Mouse (Mus musculus): ENCODE data around the gene Dmc1.

Gene Dmc1

GRCm38 (mm10) chr15:79604990-79605665 is at the start of gene Dmc1:
Gene Dmc1 (minus strand): TSS chr15:79605109.
- DNase-seq (ENCODE audit: low read depth) = no peak

DNA sequence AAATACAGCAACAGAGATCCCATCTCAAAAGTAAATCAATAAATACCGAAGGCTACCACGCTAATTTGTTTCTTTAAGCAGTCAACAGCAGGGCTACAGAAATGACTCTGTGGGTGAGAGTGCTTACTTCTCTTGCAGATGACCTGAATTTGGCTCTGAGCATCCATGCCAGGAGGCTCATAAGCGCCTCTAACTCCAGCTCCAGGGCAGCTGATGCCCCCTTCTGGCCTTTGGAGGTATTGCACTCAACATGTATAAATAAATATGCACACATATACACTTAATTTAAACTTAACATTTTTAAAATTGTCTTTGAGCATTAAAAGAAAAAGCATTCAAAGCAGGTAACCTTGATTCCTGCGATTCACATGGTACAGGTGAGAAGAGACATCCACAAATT is 46.6 kb upstream of the Dmc1 start:
- peak; percentile 75 for DNase-seq (ENCODE audit: low read depth)

DNA sequence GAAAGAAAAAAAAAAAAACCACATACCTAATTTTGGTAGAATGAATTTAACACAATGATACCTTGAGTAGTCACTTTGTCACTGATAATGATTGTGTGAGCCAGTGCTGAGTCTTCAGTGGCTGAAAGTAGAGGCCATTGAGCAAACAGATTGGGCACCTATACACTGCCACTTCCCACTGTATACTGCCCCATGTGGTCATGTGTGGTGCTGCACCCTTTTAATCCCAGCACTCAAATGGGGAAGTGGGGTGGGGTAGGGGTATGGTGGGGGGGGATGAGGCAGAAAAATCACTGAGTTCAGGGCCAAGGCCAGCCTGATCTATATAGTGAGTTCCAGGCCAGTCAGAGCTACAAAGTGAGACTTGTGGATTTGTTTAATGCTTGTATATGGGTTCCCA is 45.7 kb upstream of the Dmc1 start:
- DNase-seq (ENCODE audit: low read depth) = peak; percentile 68

GRCm38 (mm10) chr15:79648130-79648529 is 43.2 kb upstream of the Dmc1 start:
- DNase-seq (ENCODE audit: low read depth) = no peak

DNA sequence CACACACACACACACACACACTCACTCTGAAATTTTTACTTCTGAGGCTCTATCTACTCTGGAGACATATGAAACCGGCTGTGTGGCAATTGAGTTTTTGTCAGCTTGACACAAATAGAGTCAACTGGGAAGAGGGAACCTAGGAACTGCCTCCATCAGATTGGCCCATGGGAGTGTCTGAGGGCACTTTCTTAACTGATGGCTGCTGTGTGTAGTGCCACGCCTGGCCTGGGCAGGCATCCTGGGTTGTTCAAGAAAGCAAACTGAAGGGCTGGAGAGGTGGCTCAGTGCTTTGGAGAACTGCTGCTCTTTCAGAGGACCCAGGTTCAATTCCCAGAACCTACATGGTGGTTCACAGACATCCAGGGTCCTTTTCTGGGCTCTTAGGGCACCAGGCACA is 40.6 kb upstream of the Dmc1 start:
- DNase-seq (ENCODE audit: low read depth) = no peak

- peak; percentile 74 for DNase-seq (ENCODE audit: low read depth)
Measured at GRCm38 (mm10) chr15:79641135-79641817, 36.4 kb upstream of the Dmc1 start.

GRCm38 (mm10) chr15:79630471-79630870 is 25.6 kb upstream of the Dmc1 start:
- DNase-seq (ENCODE audit: low read depth) = no peak

DNA sequence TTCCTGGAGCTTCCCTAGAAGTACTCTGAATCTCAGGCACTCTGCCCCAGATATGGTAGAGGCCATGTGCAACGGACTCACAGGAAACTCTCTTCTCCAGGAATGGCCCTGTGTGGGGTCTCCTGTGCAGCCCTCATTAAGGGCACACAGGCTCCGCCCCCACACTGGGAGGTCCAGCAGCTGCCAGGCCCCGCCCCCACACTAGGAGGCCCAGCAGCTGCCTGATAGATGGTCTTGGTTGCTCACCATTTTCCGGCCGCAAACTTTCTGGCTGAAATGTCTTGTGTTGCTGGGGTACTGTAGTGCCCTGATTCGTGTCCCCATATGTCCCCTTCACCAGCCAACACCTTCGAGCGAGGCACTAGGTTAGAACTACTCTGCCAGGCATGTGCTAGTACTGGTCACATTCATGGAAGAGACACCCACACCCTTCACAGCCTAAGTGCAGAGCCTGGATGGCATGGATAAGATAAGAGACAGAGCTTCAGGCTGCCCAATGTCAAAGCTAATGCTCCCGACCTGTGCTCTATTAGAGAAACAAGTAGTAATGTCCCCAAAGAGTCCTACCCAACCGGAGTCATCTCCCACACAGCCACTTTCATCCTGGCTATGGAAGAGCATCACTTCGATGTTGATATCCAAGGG is 15.0 kb upstream of the Dmc1 start:
- no peak for DNase-seq (ENCODE audit: low read depth)

DNA sequence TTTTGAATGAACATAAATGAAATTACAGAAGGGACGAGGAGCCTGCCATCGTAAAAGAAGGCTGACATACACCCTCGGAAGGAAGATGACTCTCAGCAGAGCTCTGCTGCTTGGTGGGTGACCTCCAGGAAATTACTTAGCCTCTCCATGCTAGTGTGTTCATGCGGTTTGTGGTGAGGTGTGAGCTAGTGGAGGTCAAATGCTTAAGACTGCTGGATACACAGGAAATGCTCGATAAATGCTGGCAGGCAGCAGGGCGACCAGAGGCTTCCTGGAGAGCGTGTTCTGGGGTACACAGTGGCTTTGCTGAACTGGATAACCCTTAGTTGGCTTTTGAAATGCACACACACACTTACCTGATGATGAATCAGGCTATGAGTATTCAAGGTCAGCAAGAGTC is 13.5 kb upstream of the Dmc1 start:
- peak; percentile 99 for DNase-seq (ENCODE audit: low read depth)

GRCm38 (mm10) chr15:79617135-79617534 is 12.2 kb upstream of the Dmc1 start:
- DNase-seq (ENCODE audit: low read depth) = no peak

DNA sequence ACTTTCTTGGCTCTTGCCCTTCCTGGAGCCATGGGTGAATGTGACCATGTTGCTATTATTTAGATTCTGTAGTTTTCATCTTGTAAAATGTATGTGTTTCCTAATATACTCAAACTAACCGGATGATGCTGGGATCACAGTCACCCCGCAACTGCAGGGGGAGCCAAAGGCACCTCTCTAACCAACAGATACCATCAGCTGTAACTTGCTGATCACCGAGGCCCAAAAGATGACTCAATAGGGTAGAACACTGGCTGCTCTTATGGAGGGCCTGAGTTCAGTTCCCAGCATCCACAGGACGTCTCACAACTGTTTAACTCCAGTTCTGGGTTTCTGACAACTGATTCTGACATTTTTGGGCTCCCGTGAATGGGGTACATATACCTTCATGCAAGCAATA is 11.8 kb upstream of the Dmc1 start:
- DNase-seq (ENCODE audit: low read depth) = peak; percentile 75

GRCm38 (mm10) chr15:79615501-79615900 is 10.6 kb upstream of the Dmc1 start:
- DNase-seq (ENCODE audit: low read depth) = no peak

- no peak for DNase-seq (ENCODE audit: low read depth)
Measured at GRCm38 (mm10) chr15:79609226-79609625, 4.3 kb upstream of the Dmc1 start.

- DNase-seq (ENCODE audit: low read depth) = no peak
Measured at GRCm38 (mm10) chr15:79608214-79608613, 3.3 kb upstream of the Dmc1 start.

GRCm38 (mm10) chr15:79607757-79608156 is 2.8 kb upstream of the Dmc1 start:
- DNase-seq (ENCODE audit: low read depth) = peak; percentile 53

DNA sequence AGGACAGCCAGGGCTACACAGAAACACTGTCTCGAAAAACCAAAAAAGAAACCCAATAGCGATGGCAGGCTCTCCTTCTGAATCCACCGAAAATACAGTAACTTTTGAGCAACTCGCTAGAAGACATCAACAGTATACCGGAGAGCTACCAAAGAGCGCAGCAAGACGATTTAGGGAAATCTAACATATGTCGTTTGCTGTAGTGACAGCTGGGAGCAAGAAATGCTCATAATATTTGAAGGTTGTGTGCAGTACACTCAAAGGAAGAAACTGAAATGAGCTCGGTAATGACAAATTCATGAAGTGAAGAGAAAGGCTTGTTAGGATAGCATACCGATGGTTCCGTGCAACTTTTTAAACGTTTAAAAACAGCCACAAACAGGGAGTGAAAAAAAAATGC is 1.3 kb upstream of the Dmc1 start:
- DNase-seq (ENCODE audit: low read depth) = no peak

DNA sequence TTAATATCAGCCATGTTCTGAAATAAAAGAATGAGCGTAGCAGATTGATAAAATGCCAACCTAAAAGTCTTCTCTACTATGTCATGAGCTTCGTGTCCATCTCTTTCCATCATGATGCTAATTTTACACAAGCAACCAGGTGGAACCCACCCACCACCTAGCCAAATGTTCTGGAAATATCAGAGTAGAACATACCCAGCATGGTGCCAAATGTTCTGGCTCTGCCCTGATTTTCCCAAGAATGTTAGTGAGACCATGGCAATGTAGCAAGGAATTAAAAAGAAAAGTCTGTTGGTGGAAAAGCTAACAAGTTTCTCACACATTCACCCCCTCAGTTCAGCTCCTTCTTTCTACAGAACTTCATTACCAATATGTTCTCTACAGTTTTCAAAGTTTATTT is 4.7 kb downstream of the Dmc1 start:
- no peak for DNase-seq (ENCODE audit: low read depth)

GRCm38 (mm10) chr15:79598715-79599114 is 6.2 kb downstream of the Dmc1 start:
- DNase-seq (ENCODE audit: low read depth) = peak; percentile 81

- DNase-seq (ENCODE audit: low read depth) = peak; percentile 44
Measured at GRCm38 (mm10) chr15:79581581-79581980, 23.3 kb downstream of the Dmc1 start.

GRCm38 (mm10) chr15:79577671-79578426 is 27.1 kb downstream of the Dmc1 start:
- DNase-seq (ENCODE audit: low read depth) = peak; percentile 68

DNA sequence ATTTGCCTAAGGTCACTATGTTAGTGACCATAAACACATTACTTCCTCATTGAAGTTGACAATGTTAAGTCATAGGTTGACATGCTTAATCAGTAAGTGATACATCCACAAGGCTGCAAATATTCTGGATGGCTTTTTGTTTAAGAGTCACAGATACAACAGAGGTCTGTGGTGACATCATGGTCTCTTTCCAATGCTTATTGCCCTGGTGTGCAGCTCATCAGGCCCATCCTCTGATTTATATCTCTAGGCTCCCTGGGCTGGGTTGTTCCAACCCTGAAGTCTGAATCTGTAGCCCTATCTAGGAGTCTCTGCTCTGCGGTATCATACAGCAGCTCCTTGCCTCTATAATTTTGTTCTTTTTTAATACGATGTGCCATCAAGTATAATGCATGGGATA is 28.0 kb downstream of the Dmc1 start:
- peak; percentile 26 for DNase-seq (ENCODE audit: low read depth)

- DNase-seq (ENCODE audit: low read depth) = no peak
Measured at GRCm38 (mm10) chr15:79575543-79576222, 29.2 kb downstream of the Dmc1 start.
